Mouse (Mus musculus) C2C12 (cell line): ENCODE data around the gene Nrp1.

Experiments used
- CEBPB ChIP-seq: IDR thresholded peaks from one replicate; pipeline ENCODE4 v1.6.1; 2011; ENCODE audit warnings: low read depth, mild to moderate bottlenecking, control low read depth, moderate library complexity
- CTCF ChIP-seq: IDR thresholded peaks from one replicate; pipeline ENCODE4 v1.5.1; 2011; ENCODE audit not compliant: control insufficient read depth, insufficient read depth, insufficient read length
- FOSL1 ChIP-seq: IDR thresholded peaks from one replicate; pipeline ENCODE4 v1.8.0; 2011; ENCODE audit warnings: mild to moderate bottlenecking, low read length; ENCODE audit not compliant: poor library complexity, insufficient read depth, severe bottlenecking
- MAX ChIP-seq: IDR thresholded peaks from one replicate; pipeline ENCODE4 v1.6.1; 2011; ENCODE audit warnings: mild to moderate bottlenecking, control low read depth
- MYOD1 ChIP-seq: IDR thresholded peaks from one replicate; pipeline ENCODE4 v1.6.1; 2011; ENCODE audit warnings: low read depth; ENCODE audit not compliant: control insufficient read depth, insufficient read length
- MYOG ChIP-seq: IDR thresholded peaks from one replicate; pipeline ENCODE4 v1.6.1; 2011; ENCODE audit not compliant: control insufficient read depth, insufficient read length; ENCODE audit errors: extremely low read depth
- USF1 ChIP-seq: IDR thresholded peaks from one replicate; pipeline ENCODE4 v1.6.1; 2011; ENCODE audit warnings: low read depth, mild to moderate bottlenecking, control low read depth, moderate library complexity

DNA sequence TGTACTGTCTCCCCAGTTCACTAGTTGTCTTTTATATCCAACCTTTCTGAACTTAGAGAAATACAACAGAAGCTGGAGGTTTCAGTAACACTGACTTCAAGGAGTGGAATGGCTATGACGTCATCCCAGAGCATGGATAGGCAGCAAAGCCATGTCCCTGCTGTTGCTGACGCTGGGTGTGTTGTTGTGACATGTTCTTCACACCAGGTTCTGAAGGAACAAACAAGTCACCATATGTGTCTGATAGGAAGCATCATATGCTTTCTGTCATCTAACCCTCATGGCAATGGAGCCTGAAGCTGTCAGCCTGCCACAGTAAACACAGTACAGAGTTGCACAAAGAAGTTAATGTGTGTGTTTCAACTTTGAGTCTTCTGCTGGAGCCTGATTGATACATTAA, 112.8 kb downstream of the Nrp1 start:
- TF ChIP-seq CTCF (no peak), MAX (no peak), CEBPB (no peak), USF1 (no peak), MYOD1 (no peak), FOSL1 (no peak), MYOG (no peak)
